Mouse (Mus musculus) erythroid progenitor cell, adult 5-6 weeks (primary cell): ENCODE data around the gene Tldc1. TPM values are rescaled to one million over a fixed set of nuclear protein-coding genes. Genes with fewer than 3 reads are reported as not detected.

Experiments used
- ATAC-seq: replicated peaks from 2 replicates; pipeline ENCODE4 v1.8.0; 2016; ENCODE audit warnings: moderate number of reproducible peaks, mild to moderate bottlenecking, moderate TSS enrichment, inconsistent platforms; ENCODE audit not compliant: poor library complexity, low FRiP score, severe bottlenecking
- total RNA-seq, 2 experiments: library from RNA; stranded (forward) in 1 of 2; stranded (reverse) in 1 of 2; fragments of 150-400 nt in 1 of 2; fragments of 186-747, 209-891 nt in 1 of 2; gene quantifications; 2 replicates each; pipeline versions ENCODE4 v1.2.3 to v1.2.4; 2015 to 2017; ENCODE audit warnings: low replicate concordance in 2 of 2

Gene Tldc1
- total RNA-seq, 2 experiments from 2014 or later: 4.2 TPM; not detected in 1

GRCm38 (mm10) chr8:119732072-119732471, 46.1 kb downstream of the Tldc1 start:
- ATAC-seq: no peak

- no peak for ATAC-seq
These were observed 49.8 kb downstream of the Tldc1 start for GRCm38 (mm10) chr8:119728351-119728895.

GRCm38 (mm10) chr8:119727093-119727492, 51.1 kb downstream of the Tldc1 start:
- ATAC-seq: no peak

- no peak for ATAC-seq
These were observed 53.6 kb downstream of the Tldc1 start for GRCm38 (mm10) chr8:119724596-119724995.

GRCm38 (mm10) chr8:119723676-119724075, 54.5 kb downstream of the Tldc1 start:
- ATAC-seq: no peak

- no peak for ATAC-seq
These were observed 55.9 kb downstream of the Tldc1 start for GRCm38 (mm10) chr8:119722348-119722747.

- ATAC-seq: no peak
These were observed 59.2 kb downstream of the Tldc1 start for GRCm38 (mm10) chr8:119719011-119719501.

- no peak for ATAC-seq
These were observed 60.5 kb downstream of the Tldc1 start for GRCm38 (mm10) chr8:119717765-119718164.

- no peak for ATAC-seq
These were observed 61.4 kb downstream of the Tldc1 start for GRCm38 (mm10) chr8:119716730-119717299.

- ATAC-seq: no peak
These were observed 63.0 kb downstream of the Tldc1 start for GRCm38 (mm10) chr8:119715221-119715620.

GRCm38 (mm10) chr8:119713421-119713820, 64.8 kb downstream of the Tldc1 start:
- ATAC-seq: no peak

- ATAC-seq: no peak
These were observed 66.0 kb downstream of the Tldc1 start for GRCm38 (mm10) chr8:119712226-119712625.

Other genes starting within 250 kb of the Tldc1 start
- gene Mbtps1, start 219.7 kb downstream of the Tldc1 start, total RNA-seq (2015; ENCODE audit: low replicate concordance): 30.3 and 88.4 TPM in 2 replicates
- gene Mbtps1, start 219.7 kb downstream of the Tldc1 start, total RNA-seq (2017; ENCODE audit: low replicate concordance): 35.7 and 42.7 TPM in 2 replicates
- 8.4 and 15.9 TPM in 2 replicates for gene Hsdl1, start 203.2 kb downstream of the Tldc1 start, total RNA-seq (2015; ENCODE audit: low replicate concordance)
- 24.1 and 26.2 TPM in 2 replicates for gene Hsdl1, start 203.2 kb downstream of the Tldc1 start, total RNA-seq (2017; ENCODE audit: low replicate concordance)
- not detected in 2 replicates for gene Dnaaf1, start 203.2 kb downstream of the Tldc1 start, total RNA-seq (2015; ENCODE audit: low replicate concordance)
- not detected in 2 replicates for gene Dnaaf1, start 203.2 kb downstream of the Tldc1 start, total RNA-seq (2017; ENCODE audit: low replicate concordance)
- 2.5 and 4.3 TPM in 2 replicates for gene Taf1c, start 173.2 kb downstream of the Tldc1 start, total RNA-seq (2015; ENCODE audit: low replicate concordance)
- 2.4 and 3.0 TPM in 2 replicates for gene Taf1c, start 173.2 kb downstream of the Tldc1 start, total RNA-seq (2017; ENCODE audit: low replicate concordance)
- not detected in 2 replicates for gene Adad2, start 165.7 kb downstream of the Tldc1 start, total RNA-seq (2015; ENCODE audit: low replicate concordance)
- gene Adad2, start 165.7 kb downstream of the Tldc1 start, total RNA-seq (2017; ENCODE audit: low replicate concordance): not detected in 2 replicates
- not detected in 2 replicates for gene Kcng4, start 142.7 kb downstream of the Tldc1 start, total RNA-seq (2015; ENCODE audit: low replicate concordance)
- not detected in 2 replicates for gene Kcng4, start 142.7 kb downstream of the Tldc1 start, total RNA-seq (2017; ENCODE audit: low replicate concordance)
- not detected in 2 replicates for gene Wfdc1, start 112.1 kb downstream of the Tldc1 start, total RNA-seq (2015; ENCODE audit: low replicate concordance)
- not detected in 2 replicates for gene Wfdc1, start 112.1 kb downstream of the Tldc1 start, total RNA-seq (2017; ENCODE audit: low replicate concordance)
- not detected in 2 replicates for gene Atp2c2, start 78.4 kb downstream of the Tldc1 start, total RNA-seq (2015; ENCODE audit: low replicate concordance)
- not detected in 2 replicates for gene Atp2c2, start 78.4 kb downstream of the Tldc1 start, total RNA-seq (2017; ENCODE audit: low replicate concordance)
- 17.2 and 53.0 TPM in 2 replicates for gene Cotl1, start 62.1 kb upstream of the Tldc1 start, total RNA-seq (2015; ENCODE audit: low replicate concordance)
- 60.7 and 71.3 TPM in 2 replicates for gene Cotl1, start 62.1 kb upstream of the Tldc1 start, total RNA-seq (2017; ENCODE audit: low replicate concordance)
- 1.1 TPM in 1 of 2 replicates, not detected in the other for gene Klhl36, start 83.8 kb upstream of the Tldc1 start, total RNA-seq (2015; ENCODE audit: low replicate concordance)
- gene Klhl36, start 83.8 kb upstream of the Tldc1 start, total RNA-seq (2017; ENCODE audit: low replicate concordance): 1.8 and 2.3 TPM in 2 replicates
- gene Usp10, start 131.9 kb upstream of the Tldc1 start, total RNA-seq (2015; ENCODE audit: low replicate concordance): 47.8 and 119 TPM in 2 replicates
- 77.7 and 112 TPM in 2 replicates for gene Usp10, start 131.9 kb upstream of the Tldc1 start, total RNA-seq (2017; ENCODE audit: low replicate concordance)
- gene Gm20388, start 132.4 kb upstream of the Tldc1 start, total RNA-seq (2015; ENCODE audit: low replicate concordance): 4.2 and 5.0 TPM in 2 replicates
- gene Gm20388, start 132.4 kb upstream of the Tldc1 start, total RNA-seq (2017; ENCODE audit: low replicate concordance): 7.4 TPM in 1 of 2 replicates, not detected in the other
- 2.2 and 4.6 TPM in 2 replicates for gene Crispld2, start 214.0 kb upstream of the Tldc1 start, total RNA-seq (2015; ENCODE audit: low replicate concordance)
- 1.9 and 2.1 TPM in 2 replicates for gene Crispld2, start 214.0 kb upstream of the Tldc1 start, total RNA-seq (2017; ENCODE audit: low replicate concordance)